Mouse (Mus musculus) liver, embryonic 11.5 days (tissue): ENCODE measurements around the gene Plekha4. TPM values are rescaled to one million over a fixed set of nuclear protein-coding genes. Genes with fewer than 3 reads are reported as not detected.

ENCODE experiments used
- ATAC-seq: fragments of 200-750 bp; cut with Nextera tagmentation; replicated peaks from 2 replicates; pipeline ENCODE4 v1.8.0; 2017; ENCODE audit warnings: moderate number of reproducible peaks, mild to moderate bottlenecking, moderate TSS enrichment, moderate library complexity; ENCODE audit not compliant: low FRiP score
- DNase-seq: peaks from one replicate; pipeline ENCODE4 v3.0.0-alpha.2; 2017; ENCODE audit warnings: low spot score
- H3K27ac ChIP-seq: fragments of 300-500 bp; sonication (generic); 2 replicates; pipeline ENCODE4 v1.5.1; 2014; ENCODE audit warnings: mild to moderate bottlenecking, low read depth, low read length, control low read depth
- H3K27me3 ChIP-seq: fragments of 300-500 bp; sonication (generic); replicated peaks from 2 replicates; pipeline ENCODE4 v1.6.1; 2014; ENCODE audit warnings: low read length, mixed read lengths; ENCODE audit not compliant: control insufficient read depth, insufficient read depth
- H3K36me3 ChIP-seq: fragments of 300-500 bp; sonication (generic); 2 replicates; pipeline ENCODE4 v1.6.1; 2014; ENCODE audit warnings: mild to moderate bottlenecking, low read length, moderate library complexity, mixed read lengths; ENCODE audit not compliant: control insufficient read depth, insufficient read depth
- H3K4me1 ChIP-seq: fragments of 300-500 bp; sonication (generic); replicated peaks from 2 replicates; pipeline ENCODE4 v1.6.1; 2014; ENCODE audit warnings: low read length, mixed read lengths; ENCODE audit not compliant: control insufficient read depth, insufficient read depth
- H3K4me2 ChIP-seq: fragments of 300-500 bp; sonication (generic); 2 replicates; pipeline ENCODE4 v1.6.1; 2014; ENCODE audit warnings: mild to moderate bottlenecking, control low read depth, moderate library complexity
- H3K4me3 ChIP-seq: fragments of 300-500 bp; sonication (generic); 2 replicates; pipeline ENCODE4 v1.5.1; 2014; ENCODE audit warnings: low read depth, low read length, control low read depth
- H3K9ac ChIP-seq: fragments of 300-500 bp; sonication (generic); 2 replicates; pipeline ENCODE4 v1.6.1; 2014; ENCODE audit warnings: low read depth, low read length, control low read depth
- H3K9me3 ChIP-seq: fragments of 300-500 bp; sonication (generic); 2 replicates; pipeline ENCODE4 v1.6.1; 2016; ENCODE audit warnings: low read length, inconsistent platforms, mixed read lengths; ENCODE audit not compliant: control insufficient read depth
- WGBS: fragments of 180-500 bp; shearing (Covaris S2); extraction: QIAGEN DNeasy Blood & Tissue Kit; methylation state at CpG from one replicate; pipeline ENCODE4 v1.1.7; 2014; 5-methylcytosine and 5-hydroxymethylcytosine counted together
- polyA plus RNA-seq: library from polyadenylated mRNA; unstranded; fragments of >200 nt; fragmentation: Nextera tagmentation; extraction: Ambion mirVana; gene quantifications from 2 replicates; pipeline ENCODE4 v1.2.1, GENCODE M21; 2014

Gene Plekha4
- polyA plus RNA-seq, 1 experiment from 2014 or later: 0.89 TPM

- ATAC-seq (no peak), DNase-seq (no peak)
- H3K36me3 ChIP-seq: peaks cover 36% of the 10 kb centered on the region
- WGBS: 84% methylated on average over 9 of the region's 9 CpGs
- no peaks in the 10 kb centered on the region for H3K9me3 ChIP-seq
- no peak overlapping the region for H3K4me3 ChIP-seq
- no peaks in the 10 kb centered on the region for H3K27me3 ChIP-seq
- peaks cover 19% of the 10 kb centered on the region for H3K4me1 ChIP-seq
- peak overlapping the region; percentile 55; the same call in 1 of the 2 replicates for H3K27ac ChIP-seq
- H3K4me2 ChIP-seq: no peak overlapping the region
- no peak overlapping the region for H3K9ac ChIP-seq
Observed at GRCm38 (mm10) chr7:45494548-45494947, 31.6 kb upstream of the Plekha4 start.

GRCm38 (mm10) chr7:45498427-45498826, 27.7 kb upstream of the Plekha4 start:
- ATAC-seq (no peak), DNase-seq (no peak)
- Histone ChIP-seq H3K4me2 (no peak overlapping the region), H3K9ac (no peak overlapping the region), H3K4me1 (no peaks in the 10 kb centered on the region), H3K27me3 (no peaks in the 10 kb centered on the region), H3K27ac (no peak overlapping the region), H3K4me3 (no peak overlapping the region), H3K36me3 (peaks cover 50% of the 10 kb centered on the region), H3K9me3 (no peaks in the 10 kb centered on the region)
- WGBS: 92% methylated on average over 6 of the region's 6 CpGs

- no peak overlapping the region; the same call in 1 of the 2 replicates for H3K4me2 ChIP-seq
Observed at GRCm38 (mm10) chr7:45507583-45507982, 18.5 kb upstream of the Plekha4 start.

GRCm38 (mm10) chr7:45508561-45508960, 17.6 kb upstream of the Plekha4 start:
- Histone ChIP-seq H3K4me2 (peak overlapping the region; percentile 99), H3K9ac (peak overlapping the region; percentile 72), H3K4me3 (peak overlapping the region; percentile 67), H3K9me3 (no peaks in the 10 kb centered on the region), H3K4me1 (peaks cover 18% of the 10 kb centered on the region), H3K36me3 (peaks cover 6% of the 10 kb centered on the region; the same call in 1 of the 2 replicates), H3K27ac (peak overlapping the region; percentile 84), H3K27me3 (no peaks in the 10 kb centered on the region)
- ATAC-seq: peak; percentile 83
- WGBS: 58% methylated on average over 6 of the region's 6 CpGs
- DNase-seq: no peak

More at GRCm38 (mm10) chr7:45507583-45507982, 18.5 kb upstream of the Plekha4 start:
- no peak for DNase-seq
- 90% methylated on average over 6 of the region's 6 CpGs for WGBS
- no peak overlapping the region for H3K9ac ChIP-seq
- H3K27me3 ChIP-seq: no peaks in the 10 kb centered on the region
- ATAC-seq: no peak
- H3K27ac ChIP-seq: no peak overlapping the region; the same call in 1 of the 2 replicates
- H3K4me3 ChIP-seq: no peak overlapping the region
- H3K36me3 ChIP-seq: peaks cover 12% of the 10 kb centered on the region; the same call in 1 of the 2 replicates
- no peaks in the 10 kb centered on the region for H3K9me3 ChIP-seq
- H3K4me1 ChIP-seq: peaks cover 18% of the 10 kb centered on the region

- H3K36me3 ChIP-seq: peaks cover 6% of the 10 kb centered on the region; the same call in 1 of the 2 replicates
- H3K9ac ChIP-seq: peak overlapping the region; percentile 72
- H3K9me3 ChIP-seq: no peaks in the 10 kb centered on the region
- H3K4me1 ChIP-seq: peaks cover 18% of the 10 kb centered on the region
- ATAC-seq: peak; percentile 21
- H3K4me2 ChIP-seq: peak overlapping the region; percentile 99
- H3K27ac ChIP-seq: peak overlapping the region; percentile 84
- 25% methylated on average over 19 of the region's 19 CpGs for WGBS
- no peaks in the 10 kb centered on the region for H3K27me3 ChIP-seq
- no peak for DNase-seq
- peak overlapping the region; percentile 67 for H3K4me3 ChIP-seq
Observed at GRCm38 (mm10) chr7:45509181-45509882, 16.8 kb upstream of the Plekha4 start.

- H3K4me1 ChIP-seq: peaks cover 24% of the 10 kb centered on the region
- H3K36me3 ChIP-seq: peaks cover 6% of the 10 kb centered on the region; the same call in 1 of the 2 replicates
- ATAC-seq (peak; percentile 76), DNase-seq (peak; percentile 95)
- under 1% methylated on average over 44 of the region's 44 CpGs for WGBS
- H3K4me2 ChIP-seq: peak within 1 kb of the TSS; percentile 99
- H3K9me3 ChIP-seq: no peaks in the 10 kb centered on the region
- H3K27me3 ChIP-seq: no peaks in the 10 kb centered on the region
- peak within 1 kb of the TSS; percentile 72 for H3K9ac ChIP-seq
- peak within 1 kb of the TSS; percentile 84 for H3K27ac ChIP-seq
- peak within 1 kb of the TSS; percentile 67 for H3K4me3 ChIP-seq
Observed at GRCm38 (mm10) chr7:45509912-45510787, 16.0 kb upstream of the Plekha4 start, which contains the start of gene Nucb1. Gene Nucb1 (minus strand): TSS chr7:45510406.

DNA sequence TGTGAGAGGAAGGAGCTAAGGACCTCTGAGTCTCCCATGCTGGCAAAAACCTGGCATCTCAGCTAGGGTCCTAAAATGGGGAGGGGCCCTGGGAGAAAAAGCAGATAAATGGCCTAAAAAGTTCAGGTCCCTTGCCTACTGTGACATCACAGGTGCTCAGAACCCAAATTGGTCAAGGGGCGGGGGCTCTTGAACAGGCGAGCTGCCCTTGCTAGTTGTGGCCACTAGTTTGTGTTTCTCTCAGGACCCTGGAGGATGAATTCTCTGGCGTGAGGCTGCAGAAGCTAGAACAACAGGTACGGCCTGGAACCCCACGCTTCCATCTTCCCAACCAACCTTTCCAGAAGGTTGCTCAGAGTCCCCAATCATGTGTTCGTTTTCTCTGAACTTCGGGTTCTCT, 11.7 kb upstream of the Plekha4 start:
- no peaks in the 10 kb centered on the region for H3K9me3 ChIP-seq
- no peak overlapping the region for H3K9ac ChIP-seq
- no peaks in the 10 kb centered on the region for H3K36me3 ChIP-seq
- peak overlapping the region; percentile 77; the same call in 1 of the 2 replicates for H3K27ac ChIP-seq
- ATAC-seq: no peak
- no peak for DNase-seq
- no peaks in the 10 kb centered on the region for H3K27me3 ChIP-seq
- no peak overlapping the region; the same call in 1 of the 2 replicates for H3K4me2 ChIP-seq
- peaks cover 25% of the 10 kb centered on the region for H3K4me1 ChIP-seq
- H3K4me3 ChIP-seq: no peak overlapping the region
- 86% methylated on average over 7 of the region's 7 CpGs for WGBS

DNA sequence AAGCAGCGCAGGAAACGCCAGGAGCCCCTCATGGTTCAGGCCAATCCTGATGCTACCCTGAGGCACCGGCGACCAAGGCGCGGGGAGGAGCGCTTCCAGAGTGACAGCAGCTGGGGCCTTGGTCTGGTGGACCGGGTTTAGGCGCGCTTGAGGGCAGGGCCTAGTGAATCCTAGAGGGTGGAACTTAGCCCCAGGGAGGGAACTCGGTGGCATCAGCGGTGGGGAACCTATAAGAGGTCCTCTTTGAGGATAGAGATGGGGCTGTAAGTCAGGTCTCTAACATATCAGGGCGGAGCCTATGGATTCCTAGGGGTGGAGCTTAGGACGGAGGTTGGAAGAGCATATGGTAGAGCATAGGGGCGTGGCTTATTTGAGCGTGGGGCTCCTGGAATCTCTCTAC, 10.7 kb upstream of the Plekha4 start:
- Histone ChIP-seq H3K36me3 (no peaks in the 10 kb centered on the region), H3K4me3 (peak overlapping the region; percentile 18), H3K4me1 (peaks cover 29% of the 10 kb centered on the region), H3K27ac (peak overlapping the region; percentile 77), H3K9me3 (no peaks in the 10 kb centered on the region), H3K4me2 (peak overlapping the region; percentile 59), H3K9ac (peak overlapping the region; percentile 46), H3K27me3 (no peaks in the 10 kb centered on the region)
- peak; percentile 85 for ATAC-seq
- DNase-seq: peak; percentile 67
- 17% methylated on average over 16 of the region's 16 CpGs for WGBS
